Mouse (Mus musculus): ENCODE data around the gene 9130008F23Rik. TPM values are rescaled to one million over a fixed set of nuclear protein-coding genes. Genes with fewer than 3 reads are reported as not detected.

The 9130008F23Rik gene
- polyA plus RNA-seq, 1 experiment from 2014 or later, result 1.1 TPM

Other genes with a start within 250 kb of the 9130008F23Rik start
- gene Esp3, start 248.5 kb downstream of the 9130008F23Rik start, polyA plus RNA-seq (2016; fragmentation: Nextera tagmentation; extraction: Ambion mirVana), result not detected in 2 replicates
- not detected in 2 replicates for gene Esp1, start 153.4 kb downstream of the 9130008F23Rik start, polyA plus RNA-seq (2016; fragmentation: Nextera tagmentation; extraction: Ambion mirVana)
- gene Crisp2, start 73.6 kb downstream of the 9130008F23Rik start, polyA plus RNA-seq (2016; fragmentation: Nextera tagmentation; extraction: Ambion mirVana), result not detected in 2 replicates
- 2.5 and 2.9 TPM in 2 replicates for gene Rhag, start 69.4 kb downstream of the 9130008F23Rik start, polyA plus RNA-seq (2016; fragmentation: Nextera tagmentation; extraction: Ambion mirVana)
- gene Glyatl3, start 33.8 kb upstream of the 9130008F23Rik start, polyA plus RNA-seq (2016; fragmentation: Nextera tagmentation; extraction: Ambion mirVana), result not detected in 2 replicates
- 35.8 and 37.1 TPM in 2 replicates for gene Mut, start 54.1 kb upstream of the 9130008F23Rik start, polyA plus RNA-seq (2016; fragmentation: Nextera tagmentation; extraction: Ambion mirVana)
- gene Cenpq, start 54.5 kb upstream of the 9130008F23Rik start, polyA plus RNA-seq (2016; fragmentation: Nextera tagmentation; extraction: Ambion mirVana), result 32.1 and 33.7 TPM in 2 replicates